Mouse (Mus musculus) liver, adult 2 months (tissue): Measurements from ENCODE around the gene Daam2.

Source experiments
- CTCF ChIP-seq: fragments of 200-500 bp; IDR thresholded peaks from 2 replicates; pipeline ENCODE4 v1.5.1; 2011; ENCODE audit warnings: low read depth, low read length, control low read depth
- POLR2A ChIP-seq: fragments of 200-500 bp; IDR thresholded peaks from 2 replicates; pipeline ENCODE4 v1.6.1; 2011; ENCODE audit warnings: low read length, control low read depth; ENCODE audit not compliant: insufficient read depth; ENCODE audit errors: extremely low read depth

DNA sequence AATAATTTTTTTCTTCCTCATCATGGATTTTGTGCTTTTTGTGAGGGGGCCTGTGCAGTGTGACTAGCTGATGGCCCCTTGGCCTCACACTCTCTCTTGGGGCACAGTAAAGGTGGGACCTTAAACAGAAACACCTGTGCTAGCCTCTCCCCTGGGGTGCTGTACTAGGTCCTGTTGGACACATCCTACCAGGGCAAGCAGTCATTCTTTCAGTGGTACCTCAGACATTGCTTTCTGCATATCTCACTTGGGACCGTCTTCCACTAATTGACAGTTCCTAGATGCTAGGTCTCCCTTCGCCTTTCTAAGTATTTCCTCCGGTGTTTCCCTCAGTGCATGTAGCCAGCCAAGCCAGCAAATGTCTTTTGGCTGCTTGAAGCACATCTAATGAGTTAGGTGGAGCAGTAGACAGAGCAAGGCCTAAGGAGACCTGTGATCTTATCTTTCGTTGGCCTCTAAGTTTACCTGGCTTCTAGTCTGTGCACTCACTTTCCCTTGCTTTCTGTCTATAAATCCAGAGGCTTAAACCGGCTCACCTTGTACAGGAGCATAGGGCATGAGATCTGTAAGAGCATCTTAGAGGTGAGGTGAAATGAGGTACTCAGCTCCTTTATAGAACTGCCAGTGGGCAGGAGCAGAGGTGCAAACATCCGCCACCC lies 134.5 kb downstream of the Daam2 start:
- TF ChIP-seq CTCF (no peak), POLR2A (no peak)
